19 mouse cellular contexts compared by ENCODE assay signal in genomic region chr15:82187924-82188323, GRCm38 (mm10). TPM values are rescaled to one million over a fixed set of nuclear protein-coding genes. Genes with fewer than 3 reads are reported as not detected.
DNase-seq lines count a peak whose midpoint lies in the region; ATAC-seq lines count a peak whose summit lies in the region.
"Had no signal": no experiment of that assay in that cellular context is flagged by ENCODE, and none has a peak within 500 bp of the region (broad histone marks: within the 10 kb centered on the region; RNA-seq: fewer than 3 reads in every experiment).

No protein-coding gene starts in this region.

- H3K4me3 ChIP-seq in liver, embryonic 13.5 days (replicated peaks): no peak overlapping the region
- H3K4me3 ChIP-seq: embryonic facial prominence, embryonic 13.5 days; limb, embryonic 13.5 days; lung, embryonic 15.5 days; neural tube, embryonic 12.5 days had no signal

- 0 out of 2 replicates have a peak, but pooled peaks cover 4% of the 10 kb centered on the region for H3K9me3 ChIP-seq in liver, embryonic 13.5 days (replicated peaks)
- H3K9me3 ChIP-seq: embryonic facial prominence, embryonic 13.5 days; lung, embryonic 15.5 days; neural tube, embryonic 12.5 days had no signal

- DNase-seq in 416B (ENCODE audit: low read depth): peak; percentile 36
- peak; percentile 39 for DNase-seq in CD4-positive helper T cell, adult 2 months (ENCODE audit: low read depth, low spot score)
- DNase-seq in MN1 (ENCODE audit: low spot score): peak; percentile 47
- DNase-seq in liver, embryonic 13.5 days: no peak
- no peak for DNase-seq in adrenal gland, postnatal 14 days
- no peak for DNase-seq in cerebellum, adult 11-12 months
- no peak for DNase-seq in natural killer cell, adult 2 months (ENCODE audit: low spot score in 2 of 2)
- DNase-seq: cerebellum, adult 9-10 months; kidney, postnatal 4 days; lung, postnatal 4 days; right cerebral cortex, adult 18-20 months; thymus, postnatal 36 days had no signal

- WGBS in liver, embryonic 13.5 days (ENCODE audit: insufficient replicate concordance): 80% methylated on average over 1 of the region's 1 CpGs

- H3K4me2 ChIP-seq in liver, embryonic 13.5 days: no peak overlapping the region
- H3K4me2 ChIP-seq: embryonic facial prominence, embryonic 13.5 days; limb, embryonic 13.5 days; lung, embryonic 15.5 days; neural tube, embryonic 12.5 days had no signal

- H3K36me3 ChIP-seq in liver, embryonic 13.5 days: peaks cover 90% of the 10 kb centered on the region

- H3K27me3 ChIP-seq in liver, embryonic 13.5 days: no peaks in the 10 kb centered on the region
- H3K27me3 ChIP-seq: embryonic facial prominence, embryonic 13.5 days; limb, embryonic 13.5 days; lung, embryonic 15.5 days; neural tube, embryonic 12.5 days; Patski had no signal

- H3K9ac ChIP-seq in liver, embryonic 13.5 days: no peak overlapping the region
- H3K9ac ChIP-seq: embryonic facial prominence, embryonic 13.5 days; limb, embryonic 13.5 days; lung, embryonic 15.5 days; neural tube, embryonic 12.5 days had no signal

- H3K27ac ChIP-seq in liver, embryonic 13.5 days: peak overlapping the region; percentile 98
- H3K27ac ChIP-seq: embryonic facial prominence, embryonic 13.5 days; limb, embryonic 13.5 days; lung, embryonic 15.5 days; neural tube, embryonic 12.5 days had no signal

- peaks cover 57% of the 10 kb centered on the region for H3K4me1 ChIP-seq in liver, embryonic 13.5 days (replicated peaks)
- H3K4me1 ChIP-seq: embryonic facial prominence, embryonic 13.5 days; limb, embryonic 13.5 days; lung, embryonic 15.5 days; neural tube, embryonic 12.5 days had no signal

- ATAC-seq in liver, embryonic 13.5 days (ENCODE audit: low read depth): no peak
- ATAC-seq: forebrain, embryonic 14.5 days; Patski had no signal

RNA-seq across cellular contexts. Expression of gene Shisa8, which starts 24.7 kb away (rescaled TPM):
- 0.08 and 0.10 TPM in 2 replicates for polyA plus RNA-seq in liver, embryonic 13.5 days (2015; fragmentation: Nextera tagmentation; extraction: Ambion mirVana)
- 0.44 and 1.1 TPM in 2 replicates for total RNA-seq in adrenal gland, postnatal 14 days (2021)
- total RNA-seq: gastrocnemius, postnatal 25 days had no signal

RNA-seq across cellular contexts. Expression of gene Tnfrsf13c, which starts 36.2 kb away (rescaled TPM):
- 0.38 and 0.87 TPM in 2 replicates for polyA plus RNA-seq in liver, embryonic 13.5 days (2015; fragmentation: Nextera tagmentation; extraction: Ambion mirVana)
- 1.0 and 6.8 TPM in 2 replicates for total RNA-seq in adrenal gland, postnatal 14 days (2021)
- total RNA-seq: gastrocnemius, postnatal 25 days had no signal

RNA-seq across cellular contexts. Expression of gene Srebf2, which starts 40.9 kb away (rescaled TPM):
- polyA plus RNA-seq in liver, embryonic 13.5 days (2015; fragmentation: Nextera tagmentation; extraction: Ambion mirVana): 64.2 and 70.2 TPM in 2 replicates
- total RNA-seq in adrenal gland, postnatal 14 days (2021): 46.9 and 49.2 TPM in 2 replicates

RNA-seq across cellular contexts. Expression of gene Cenpm, which starts 56.6 kb away (rescaled TPM):
- polyA plus RNA-seq in liver, embryonic 13.5 days (2015; fragmentation: Nextera tagmentation; extraction: Ambion mirVana): 41.7 and 45.6 TPM in 2 replicates
- total RNA-seq in adrenal gland, postnatal 14 days (2021): 10.9 and 12.2 TPM in 2 replicates

Comparison
In these comparisons a context has a peak if more than half of its experiments do, and no peak if none do; other contexts are left out.
1. DNase-seq: peak in 416B (single experiment), CD4-positive helper T cell, adult 2 months (single experiment) and MN1 (single experiment); none in liver, embryonic 13.5 days (single experiment), adrenal gland, postnatal 14 days (single experiment), cerebellum, adult 11-12 months (single experiment) and natural killer cell, adult 2 months (0 of 2).